Mouse (Mus musculus) adrenal gland, postnatal 10 days (tissue): ENCODE data around the gene Fam205a1. TPM values are rescaled to one million over a fixed set of nuclear protein-coding genes. Genes with fewer than 3 reads are reported as not detected.

Experiments
- total RNA-seq, 2 experiments: library from RNA; stranded (reverse); gene quantifications; 2 replicates each; pipeline ENCODE4 v1.2.3; 2021

Gene Fam205a1
- total RNA-seq, 2 experiments from 2014 or later: not detected

Other genes with a start within 250 kb of the Fam205a1 start
- gene Gm10591, start 241.7 kb downstream of the Fam205a1 start, total RNA-seq: not detected
- gene Gm2564, start 224.2 kb downstream of the Fam205a1 start, total RNA-seq: 10 to 100 TPM; 15.0 to 15.3 TPM
- gene Ccl27b, start 198.6 kb downstream of the Fam205a1 start, total RNA-seq: 1 to 10 TPM in 1 of 2 experiments, not detected in 1; 4.3 TPM
- not detected for gene Il11ra2, start 192.0 kb downstream of the Fam205a1 start, total RNA-seq
- gene 4930578G10Rik, start 118.3 kb downstream of the Fam205a1 start, total RNA-seq: under 1 TPM in 1 of 2 experiments, not detected in 1; 0.51 TPM
- 1 to 10 TPM; 4.8 to 5.2 TPM for gene Ccl19, start 97.3 kb downstream of the Fam205a1 start, total RNA-seq
- 10 to 100 TPM; 43.1 to 45.7 TPM for gene Ccl21a, start 79.9 kb downstream of the Fam205a1 start, total RNA-seq
- not detected for gene Gm12394, start 2.9 kb upstream of the Fam205a1 start, total RNA-seq
- not detected for gene Fam205c, start 20.3 kb upstream of the Fam205a1 start, total RNA-seq
- gene Phf24, start 62.8 kb upstream of the Fam205a1 start, total RNA-seq: 1 to 10 TPM; 2.4 to 6.3 TPM
- 10 to 100 TPM; 19.4 to 20.4 TPM for gene Dnajb5, start 95.9 kb upstream of the Fam205a1 start, total RNA-seq
- gene 1700022I11Rik, start 115.7 kb upstream of the Fam205a1 start, total RNA-seq: not detected
- 100 to 1,000 TPM; 238 to 252 TPM for gene Vcp, start 146.6 kb upstream of the Fam205a1 start, total RNA-seq
- 10 to 100 TPM in 1 of 2 experiments, 1 to 10 TPM in 1; 7.3 to 11.7 TPM for gene Fancg, start 156.6 kb upstream of the Fam205a1 start, total RNA-seq
- gene Pigo, start 171.9 kb upstream of the Fam205a1 start, total RNA-seq: 10 to 100 TPM; 22.0 to 25.8 TPM
- gene Stoml2, start 177.8 kb upstream of the Fam205a1 start, total RNA-seq: 100 to 1,000 TPM; 177 to 190 TPM
- 10 to 100 TPM; 24.1 to 28.3 TPM for gene Fam214b, start 192.3 kb upstream of the Fam205a1 start, total RNA-seq
- gene Unc13b, start 205.1 kb upstream of the Fam205a1 start, total RNA-seq: 10 to 100 TPM; 10.0 to 13.1 TPM